Mouse (Mus musculus) embryonic facial prominence, embryonic 13.5 days (tissue): ENCODE measurements around the gene Tspan4. TPM values are rescaled to one million over a fixed set of nuclear protein-coding genes. Genes with fewer than 3 reads are reported as not detected.

Source experiments
- ATAC-seq: fragments of 200-750 bp; cut with Nextera tagmentation; 2 replicates; pipeline ENCODE4 v1.8.0; 2017; ENCODE audit warnings: low read depth; ENCODE audit not compliant: insufficient number of reproducible peaks, insufficient read depth, low FRiP score, low TSS enrichment
- H3K27ac ChIP-seq: fragments of 300-500 bp; sonication (generic); 2 replicates; pipeline ENCODE4 v1.5.1; 2015; ENCODE audit warnings: moderate library complexity, mild to moderate bottlenecking, inconsistent platforms
- H3K27me3 ChIP-seq: fragments of 300-500 bp; sonication (generic); 2 replicates; pipeline ENCODE4 v1.6.1; 2015; ENCODE audit warnings: mild to moderate bottlenecking, inconsistent platforms
- H3K36me3 ChIP-seq: fragments of 300-500 bp; sonication (generic); 2 replicates; pipeline ENCODE4 v1.6.1; 2015; ENCODE audit warnings: mild to moderate bottlenecking, inconsistent platforms
- H3K4me1 ChIP-seq: fragments of 300-500 bp; sonication (generic); 2 replicates; pipeline ENCODE4 v1.6.1; 2015; ENCODE audit warnings: inconsistent platforms
- H3K4me2 ChIP-seq: fragments of 300-500 bp; sonication (generic); 2 replicates; pipeline ENCODE4 v1.6.1; 2015; ENCODE audit warnings: moderate library complexity, mild to moderate bottlenecking, inconsistent platforms
- H3K4me3 ChIP-seq: fragments of 300-500 bp; sonication (generic); 2 replicates; pipeline ENCODE4 v1.5.1; 2015; ENCODE audit warnings: mild to moderate bottlenecking, inconsistent platforms
- H3K9ac ChIP-seq: fragments of 300-500 bp; sonication (generic); 2 replicates; pipeline ENCODE4 v1.6.1; 2015; ENCODE audit warnings: mild to moderate bottlenecking, inconsistent platforms
- H3K9me3 ChIP-seq: fragments of 300-500 bp; sonication (generic); 2 replicates; pipeline ENCODE4 v1.6.1; 2016; ENCODE audit warnings: inconsistent platforms
- WGBS: fragments of 180-500 bp; shearing (Covaris S2); methylation state at CpG from one replicate; pipeline ENCODE4 v1.1.7; 2015; ENCODE audit warnings: mixed read lengths; 5-methylcytosine and 5-hydroxymethylcytosine counted together
- polyA plus RNA-seq: library from polyadenylated mRNA; unstranded; fragments of >200 nt; fragmentation: Nextera tagmentation; extraction: Ambion mirVana; gene quantifications from 2 replicates; pipeline ENCODE4 v1.2.1, GENCODE M21; 2015

Gene Tspan4
- polyA plus RNA-seq, 1 experiment from 2014 or later: 46.4 TPM

DNA sequence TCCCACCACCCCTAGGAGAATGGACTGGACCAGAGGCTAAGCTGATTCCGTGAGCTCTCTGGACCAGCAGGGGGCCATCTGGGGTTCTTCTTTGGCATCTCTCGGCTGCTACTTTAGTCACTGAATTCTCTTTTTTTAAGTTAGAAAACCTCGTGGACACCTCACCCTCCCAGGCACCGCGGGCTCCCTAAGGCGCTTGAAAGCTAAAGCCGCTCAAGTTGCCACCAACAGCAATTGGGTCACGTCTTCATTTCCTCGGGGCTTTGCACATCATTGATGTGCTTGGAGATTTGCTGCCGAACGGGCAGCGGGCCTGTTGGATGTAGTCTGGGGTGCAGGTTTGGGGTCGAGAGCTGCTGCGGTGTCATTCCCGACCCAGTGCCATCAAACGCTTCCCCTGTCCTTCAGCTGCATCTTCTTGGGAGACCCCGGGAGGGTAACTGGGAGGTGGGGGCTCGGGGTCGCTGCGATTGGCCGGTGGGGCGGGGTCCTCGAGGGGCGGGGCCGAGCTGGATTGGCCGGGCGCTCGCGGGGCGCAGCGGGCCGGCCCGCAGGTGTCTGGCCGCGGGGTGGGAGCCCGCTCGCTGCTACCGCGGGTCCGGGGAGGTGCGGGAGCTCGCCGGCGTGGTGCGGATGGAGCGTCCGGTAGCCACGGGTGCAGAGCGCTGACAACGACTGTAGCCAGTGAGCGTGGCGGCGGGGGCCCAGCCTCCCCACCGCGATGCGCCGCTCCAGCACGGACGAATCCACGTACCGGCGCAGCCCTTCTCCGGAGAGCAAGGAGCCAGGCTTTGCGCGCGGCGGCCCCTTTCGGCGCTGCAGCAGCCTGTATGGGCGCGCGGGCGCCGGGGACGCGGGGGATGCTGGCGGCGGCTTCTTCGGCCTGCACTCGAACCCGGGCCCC is 6.7 kb downstream of the Tspan4 start:
- H3K4me2 ChIP-seq: peak overlapping the region; percentile 99
- H3K36me3 ChIP-seq: no peaks in the 10 kb centered on the region
- H3K27ac ChIP-seq: no peak overlapping the region
- H3K27me3 ChIP-seq: peaks cover 40% of the 10 kb centered on the region
- peak overlapping the region; percentile 59 for H3K4me3 ChIP-seq
- peaks cover 39% of the 10 kb centered on the region for H3K4me1 ChIP-seq
- H3K9me3 ChIP-seq: no peaks in the 10 kb centered on the region
- ATAC-seq: no peak
- peak overlapping the region; percentile 70 for H3K9ac ChIP-seq
- WGBS: under 1% methylated on average over 81 of the region's 81 CpGs

DNA sequence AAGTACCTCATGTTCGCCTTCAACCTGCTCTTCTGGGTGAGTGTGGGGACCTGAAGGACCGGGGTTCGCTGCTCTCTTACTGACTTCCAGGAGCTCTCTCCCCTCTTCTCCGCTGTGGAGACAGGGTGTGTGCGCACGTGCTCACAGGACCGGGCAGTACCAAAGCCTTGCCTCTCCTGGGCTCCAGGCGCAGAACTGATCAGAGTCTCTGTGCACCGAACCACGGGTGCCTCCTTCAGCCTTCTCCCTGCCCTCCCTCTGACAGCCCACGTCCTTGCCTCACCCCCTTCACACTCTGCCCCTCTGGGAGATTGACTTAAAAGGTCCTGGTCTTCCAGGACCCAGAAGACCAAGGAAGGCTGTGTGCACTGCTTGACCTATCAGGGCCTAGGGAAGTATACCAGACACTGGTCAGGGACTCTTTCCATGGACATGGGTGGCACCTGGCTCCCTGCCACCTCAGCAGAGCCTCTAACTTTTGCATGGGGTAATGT is 7.5 kb downstream of the Tspan4 start:
- Histone ChIP-seq H3K36me3 (no peaks in the 10 kb centered on the region), H3K9me3 (no peaks in the 10 kb centered on the region), H3K27me3 (peaks cover 40% of the 10 kb centered on the region), H3K27ac (no peak overlapping the region), H3K9ac (peak overlapping the region; percentile 70), H3K4me1 (peaks cover 31% of the 10 kb centered on the region), H3K4me3 (peak overlapping the region; percentile 59), H3K4me2 (peak overlapping the region; percentile 99)
- ATAC-seq: no peak
- WGBS: 9% methylated on average over 11 of the region's 11 CpGs

DNA sequence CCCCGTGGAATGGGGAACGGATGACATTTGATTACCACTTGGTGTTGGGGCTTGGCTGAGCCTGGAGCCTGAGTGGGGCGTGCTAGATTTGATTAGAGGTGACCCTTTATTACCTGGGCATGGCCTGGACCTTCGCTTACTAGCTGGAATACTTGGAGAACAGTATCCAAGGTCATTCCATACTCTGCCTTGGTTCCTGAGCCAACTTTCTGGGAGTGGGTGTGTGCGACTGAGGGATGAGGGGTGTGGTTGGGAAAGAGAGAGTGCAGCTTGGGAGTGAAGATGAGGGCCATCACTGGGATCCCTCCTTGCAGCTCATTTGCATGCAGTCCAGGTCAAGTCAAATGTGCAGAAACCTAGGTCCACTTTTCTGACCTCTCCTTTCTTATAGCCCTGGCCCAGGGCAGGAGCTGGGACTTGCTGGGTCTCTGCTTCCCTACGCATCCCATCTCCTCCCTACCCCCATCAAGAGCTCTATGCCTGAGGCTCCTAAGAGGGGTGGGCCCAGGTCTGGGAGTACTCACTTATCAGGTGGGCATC is 8.1 kb downstream of the Tspan4 start:
- no peaks in the 10 kb centered on the region for H3K36me3 ChIP-seq
- no peak overlapping the region for H3K27ac ChIP-seq
- peaks cover 40% of the 10 kb centered on the region for H3K27me3 ChIP-seq
- H3K4me2 ChIP-seq: peak overlapping the region; percentile 99; the same call in 1 of the 2 replicates
- peaks cover 25% of the 10 kb centered on the region for H3K4me1 ChIP-seq
- 72% methylated on average over 6 of the region's 6 CpGs for WGBS
- 0 out of 2 replicates have a peak overlapping the region, but pooled peaks have one; percentile 16 for H3K9ac ChIP-seq
- no peak for ATAC-seq
- H3K4me3 ChIP-seq: no peak overlapping the region
- no peaks in the 10 kb centered on the region for H3K9me3 ChIP-seq

DNA sequence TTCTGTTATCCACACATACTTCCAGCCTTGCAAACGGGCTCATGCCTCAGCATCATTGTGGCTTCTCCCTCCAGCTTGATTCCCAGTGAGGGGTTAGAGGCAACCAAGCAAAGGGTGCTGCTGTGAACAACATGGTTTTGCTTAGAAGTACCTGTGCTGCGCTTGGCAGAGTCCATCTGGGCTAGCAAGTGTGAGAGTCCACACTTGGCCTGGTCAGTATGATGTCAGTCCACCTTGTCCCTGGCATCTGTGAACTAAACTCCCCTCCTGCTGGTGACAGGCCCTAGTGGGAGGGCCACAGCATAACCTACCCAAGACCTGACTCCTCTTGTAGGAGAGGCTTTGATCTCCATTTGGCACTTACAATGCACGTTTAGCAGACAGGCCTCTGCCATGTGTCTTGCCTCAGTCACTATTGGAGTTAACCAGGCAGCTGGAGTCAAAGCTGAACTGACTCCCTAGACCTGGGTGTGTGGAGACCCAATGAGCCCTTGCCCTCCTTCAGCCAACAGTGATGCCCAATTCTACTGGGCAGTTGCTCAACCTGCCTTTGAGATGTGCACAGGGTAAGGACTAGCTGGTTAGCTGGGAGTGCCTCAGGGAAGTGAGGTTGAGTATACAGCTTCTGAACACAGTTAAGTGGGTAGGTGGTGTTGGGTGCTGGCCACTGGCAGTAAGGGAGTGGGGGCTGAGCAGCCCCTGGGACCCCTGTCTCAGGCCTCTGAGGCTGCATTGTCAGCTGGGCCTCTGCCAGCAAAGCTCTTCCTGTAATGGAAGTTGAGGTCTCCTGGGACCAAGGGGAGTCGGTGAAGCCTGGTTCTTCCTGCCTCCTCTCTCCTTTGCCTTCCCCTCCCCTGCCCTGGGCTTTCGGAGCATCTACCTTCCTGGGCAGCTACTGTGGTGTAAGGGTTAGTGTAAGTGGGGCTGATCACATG is 9.4 kb downstream of the Tspan4 start:
- Histone ChIP-seq H3K27ac (no peak overlapping the region), H3K9me3 (no peaks in the 10 kb centered on the region), H3K4me2 (no peak overlapping the region), H3K9ac (no peak overlapping the region), H3K4me3 (no peak overlapping the region), H3K27me3 (peaks cover 40% of the 10 kb centered on the region), H3K4me1 (peaks cover 22% of the 10 kb centered on the region), H3K36me3 (no peaks in the 10 kb centered on the region)
- 66% methylated on average over 5 of the region's 5 CpGs for WGBS
- no peak for ATAC-seq

DNA sequence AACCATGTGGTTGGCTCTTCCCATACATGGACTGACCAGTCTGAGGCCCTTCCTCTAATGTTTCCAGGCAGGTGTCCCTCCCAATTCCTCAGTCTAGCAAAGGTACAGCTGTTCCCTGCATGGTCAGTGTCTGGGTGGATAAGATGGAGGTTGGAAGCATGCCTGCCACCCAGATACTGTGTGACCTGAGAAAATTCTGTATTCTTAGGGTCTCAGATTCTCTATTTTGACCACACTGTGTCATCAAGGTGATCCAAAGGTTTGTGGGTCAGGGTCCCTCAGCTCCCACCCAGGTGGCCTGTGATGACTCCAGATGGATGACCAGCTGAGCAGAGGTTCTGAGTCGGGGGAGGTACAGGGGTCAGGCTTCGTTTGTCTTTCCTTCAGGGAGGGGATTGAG is 10.1 kb downstream of the Tspan4 start:
- 62% methylated on average over 2 of the region's 2 CpGs for WGBS
- peaks cover 40% of the 10 kb centered on the region for H3K27me3 ChIP-seq
- H3K4me3 ChIP-seq: no peak overlapping the region
- H3K36me3 ChIP-seq: no peaks in the 10 kb centered on the region
- H3K27ac ChIP-seq: no peak overlapping the region
- no peak for ATAC-seq
- H3K4me2 ChIP-seq: no peak overlapping the region
- no peak overlapping the region for H3K9ac ChIP-seq
- H3K4me1 ChIP-seq: peaks cover 22% of the 10 kb centered on the region
- H3K9me3 ChIP-seq: no peaks in the 10 kb centered on the region

DNA sequence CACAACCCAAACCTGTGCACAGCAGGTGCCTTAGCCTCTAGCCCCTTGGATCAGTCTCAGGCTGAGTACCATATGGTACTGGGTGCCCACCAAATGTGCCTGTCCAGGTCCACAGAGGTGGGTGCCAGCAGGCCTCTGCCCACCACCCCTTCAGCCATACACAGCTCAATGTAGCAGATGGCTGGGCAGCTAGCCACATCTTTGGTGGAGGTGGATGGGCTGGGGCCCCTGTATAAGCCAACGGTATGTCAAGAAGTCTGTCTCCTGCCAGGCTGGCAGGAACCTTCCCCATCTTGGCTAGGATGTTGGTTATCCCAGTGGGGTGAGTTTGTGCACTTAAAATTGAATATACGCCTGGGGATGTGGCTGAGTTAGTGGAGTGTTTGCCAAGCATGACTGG is 10.6 kb downstream of the Tspan4 start:
- Histone ChIP-seq H3K36me3 (no peaks in the 10 kb centered on the region), H3K9me3 (no peaks in the 10 kb centered on the region), H3K9ac (no peak overlapping the region), H3K4me3 (no peak overlapping the region), H3K27me3 (peaks cover 40% of the 10 kb centered on the region), H3K4me1 (peaks cover 22% of the 10 kb centered on the region), H3K4me2 (no peak overlapping the region), H3K27ac (no peak overlapping the region)
- 91% methylated on average over 2 of the region's 2 CpGs for WGBS
- ATAC-seq: no peak

DNA sequence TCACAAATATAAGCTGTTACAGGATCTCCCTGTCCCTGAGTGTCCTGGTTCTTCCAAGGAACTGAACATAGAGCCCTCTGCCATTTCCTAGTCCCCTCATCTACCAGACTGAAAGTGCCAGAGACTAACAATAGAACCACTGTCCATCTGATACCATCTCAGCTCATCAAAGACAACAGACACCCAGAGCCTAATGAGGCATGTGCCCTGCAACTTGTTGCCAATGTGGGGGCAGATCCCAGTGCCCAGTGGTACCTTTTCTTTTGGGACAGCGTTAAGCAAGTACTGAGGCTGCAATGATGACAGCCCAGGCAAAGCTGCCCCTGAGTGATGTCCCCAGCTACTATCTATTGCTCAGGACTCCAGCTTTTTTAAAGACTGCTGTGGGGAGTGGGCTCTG is 11.2 kb downstream of the Tspan4 start:
- ATAC-seq: no peak
- 83% methylated on average over 1 of the region's 1 CpGs for WGBS
- peaks cover 16% of the 10 kb centered on the region for H3K4me1 ChIP-seq
- H3K27me3 ChIP-seq: peaks cover 35% of the 10 kb centered on the region
- H3K4me2 ChIP-seq: no peak overlapping the region
- H3K9ac ChIP-seq: no peak overlapping the region
- no peaks in the 10 kb centered on the region for H3K9me3 ChIP-seq
- H3K36me3 ChIP-seq: no peaks in the 10 kb centered on the region
- H3K27ac ChIP-seq: no peak overlapping the region
- H3K4me3 ChIP-seq: no peak overlapping the region

DNA sequence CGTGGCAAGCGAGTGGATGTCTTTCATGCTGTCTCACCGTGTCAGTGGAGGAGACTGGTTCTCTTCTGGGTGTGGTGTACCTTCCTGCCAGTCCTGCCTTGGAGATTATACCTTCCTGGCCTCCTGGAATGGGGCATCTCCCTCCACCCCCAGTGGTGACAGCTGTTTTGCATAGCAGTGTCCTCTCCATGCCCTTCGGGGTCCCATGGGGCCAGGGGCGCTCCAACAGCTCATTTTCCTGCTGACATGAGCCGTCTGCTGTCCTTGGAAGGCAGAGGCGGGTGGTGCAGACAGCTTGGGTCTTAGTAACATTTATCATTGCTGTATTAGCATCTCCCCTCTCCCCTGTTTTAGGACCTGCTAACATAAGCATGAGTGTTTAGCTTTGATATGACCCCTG is 12.1 kb downstream of the Tspan4 start:
- WGBS: 73% methylated on average over 7 of the region's 7 CpGs
- peaks cover 8% of the 10 kb centered on the region for H3K36me3 ChIP-seq

DNA sequence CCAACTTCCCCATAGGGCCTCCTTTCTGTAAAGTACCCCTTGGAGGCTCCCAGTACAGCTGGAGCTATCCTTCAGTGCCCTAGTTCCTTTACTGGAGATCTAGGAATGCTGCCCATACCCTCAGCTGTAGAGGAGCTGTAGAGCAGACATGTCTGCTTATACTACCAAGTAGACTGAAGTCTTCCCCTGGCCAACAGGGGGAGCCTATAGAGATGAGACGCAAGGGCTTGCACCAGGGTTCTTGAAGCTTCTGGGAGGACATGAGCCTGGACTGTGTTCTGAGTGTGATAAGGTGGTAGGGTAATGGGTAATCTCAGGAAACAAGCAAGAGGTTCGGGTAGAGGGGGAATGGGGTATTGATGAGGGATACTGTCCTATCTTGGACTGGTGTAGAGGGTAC is 16.1 kb downstream of the Tspan4 start:
- no peaks in the 10 kb centered on the region for H3K4me1 ChIP-seq
- WGBS: 81% methylated on average over 2 of the region's 2 CpGs
- H3K9me3 ChIP-seq: no peaks in the 10 kb centered on the region
- H3K4me3 ChIP-seq: no peak overlapping the region
- H3K36me3 ChIP-seq: peaks cover 30% of the 10 kb centered on the region
- ATAC-seq: no peak
- H3K27ac ChIP-seq: no peak overlapping the region
- no peak overlapping the region for H3K4me2 ChIP-seq
- H3K27me3 ChIP-seq: no peaks in the 10 kb centered on the region
- H3K9ac ChIP-seq: no peak overlapping the region

More for the DNA sequence above, 12.1 kb downstream of the Tspan4 start:
- Histone ChIP-seq H3K4me3 (no peak overlapping the region), H3K9me3 (no peaks in the 10 kb centered on the region), H3K27ac (no peak overlapping the region), H3K27me3 (peaks cover 26% of the 10 kb centered on the region), H3K9ac (0 out of 2 replicates have a peak overlapping the region, but pooled peaks have one; percentile 32), H3K4me2 (no peak overlapping the region), H3K4me1 (peaks cover 7% of the 10 kb centered on the region)
- no peak for ATAC-seq

DNA sequence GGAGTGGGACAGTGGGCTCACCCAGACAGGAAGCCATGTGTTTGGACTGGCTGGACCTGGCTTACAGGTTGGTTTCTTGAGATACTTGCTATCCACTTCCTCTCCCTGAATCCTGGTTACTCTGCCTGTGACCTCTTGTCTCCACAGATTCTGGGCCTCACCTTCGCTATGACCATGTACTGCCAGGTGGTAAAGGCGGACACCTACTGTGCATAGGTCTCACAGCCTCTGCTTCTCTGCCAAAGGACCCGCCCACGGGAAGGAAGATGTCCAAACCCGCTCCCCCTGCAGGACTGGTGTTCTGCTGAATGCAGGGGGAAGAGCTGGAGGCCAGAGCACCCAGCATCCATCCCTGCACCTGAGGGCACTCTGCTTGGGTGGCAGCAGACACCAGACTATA is 17.7 kb downstream of the Tspan4 start:
- 89% methylated on average over 5 of the region's 5 CpGs for WGBS
- no peak overlapping the region for H3K4me2 ChIP-seq
- H3K36me3 ChIP-seq: peaks cover 42% of the 10 kb centered on the region
- no peak overlapping the region for H3K4me3 ChIP-seq
- no peaks in the 10 kb centered on the region for H3K4me1 ChIP-seq
- H3K9ac ChIP-seq: no peak overlapping the region
- ATAC-seq: no peak
- H3K27ac ChIP-seq: no peak overlapping the region; the same call in 1 of the 2 replicates
- H3K27me3 ChIP-seq: no peaks in the 10 kb centered on the region
- H3K9me3 ChIP-seq: no peaks in the 10 kb centered on the region

DNA sequence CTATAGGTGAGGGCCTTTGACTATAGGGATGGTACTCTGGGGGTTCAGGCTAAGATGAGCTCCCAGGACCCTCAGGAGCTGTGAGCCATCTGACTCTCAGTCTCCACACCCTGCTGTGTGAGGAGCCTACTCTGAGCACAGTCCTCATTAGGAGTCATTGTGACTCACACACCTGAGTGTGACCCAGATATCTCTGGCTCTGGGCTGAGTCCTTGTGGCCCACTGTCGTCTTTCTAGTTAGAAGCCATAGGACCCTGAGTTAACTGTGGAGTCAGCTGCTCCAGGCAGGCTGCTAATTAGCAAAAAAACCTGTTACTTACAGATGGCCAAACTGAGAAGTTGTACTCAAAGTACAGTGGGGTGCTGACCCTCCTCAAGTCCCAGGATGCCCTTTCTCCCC is 18.7 kb downstream of the Tspan4 start:
- ATAC-seq: no peak
- no peak overlapping the region for H3K9ac ChIP-seq
- H3K4me1 ChIP-seq: no peaks in the 10 kb centered on the region
- no peak overlapping the region for H3K27ac ChIP-seq
- H3K4me3 ChIP-seq: no peak overlapping the region
- H3K36me3 ChIP-seq: peaks cover 43% of the 10 kb centered on the region
- no peaks in the 10 kb centered on the region for H3K27me3 ChIP-seq
- WGBS: 82% methylated on average over 1 of the region's 1 CpGs
- no peaks in the 10 kb centered on the region for H3K9me3 ChIP-seq
- no peak overlapping the region for H3K4me2 ChIP-seq
